Mouse (Mus musculus): Measurements from ENCODE around the gene Skint10. TPM values are rescaled to one million over a fixed set of nuclear protein-coding genes. Genes with fewer than 3 reads are reported as not detected.

Skint10 gene
- not detected in 2 replicates for polyA plus RNA-seq (2015; fragmentation: Nextera tagmentation; extraction: Ambion mirVana)

DNA sequence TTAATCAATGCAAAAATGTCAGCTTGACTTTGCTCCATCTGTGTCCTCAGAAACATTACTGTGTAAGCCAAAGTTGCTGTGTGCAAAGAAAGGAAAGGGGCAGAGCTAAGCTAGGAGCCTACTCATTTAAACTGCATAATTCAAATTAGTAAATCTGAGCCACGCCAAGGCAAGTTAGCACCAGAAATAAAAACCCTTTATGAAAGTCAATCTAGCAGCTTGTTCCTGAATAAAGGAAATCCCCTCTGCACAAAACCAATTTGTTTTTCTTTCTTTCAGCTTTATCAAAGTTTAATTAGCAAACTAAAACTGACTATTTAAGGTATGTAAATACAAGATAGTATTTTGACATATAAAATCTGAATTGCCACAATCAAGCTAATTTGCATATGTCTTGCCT lies at the start of gene Skint10:
Gene Skint10, minus strand, starts transcription at position 101 of the 400 bp plus-strand sequence.
- Histone ChIP-seq H3K36me3 (no peaks in the 10 kb centered on the region), H3K27me3 (replicated peaks) (no peaks in the 10 kb centered on the region), H3K4me2 (no peak within 1 kb of the TSS), H3K4me3 (no peak within 1 kb of the TSS), H3K27ac (replicated peaks) (no peak within 1 kb of the TSS), H3K9me3 (peaks cover 22% of the 10 kb centered on the region; the same call in 1 of the 2 replicates), H3K4me1 (no peaks in the 10 kb centered on the region), H3K9ac (no peak within 1 kb of the TSS)
- ATAC-seq (ENCODE audit: extremely low read depth, insufficient number of reproducible peaks, low FRiP score, low TSS enrichment), result no peak
- WGBS, result 66% methylated on average over 1 of the region's 1 CpGs

DNA sequence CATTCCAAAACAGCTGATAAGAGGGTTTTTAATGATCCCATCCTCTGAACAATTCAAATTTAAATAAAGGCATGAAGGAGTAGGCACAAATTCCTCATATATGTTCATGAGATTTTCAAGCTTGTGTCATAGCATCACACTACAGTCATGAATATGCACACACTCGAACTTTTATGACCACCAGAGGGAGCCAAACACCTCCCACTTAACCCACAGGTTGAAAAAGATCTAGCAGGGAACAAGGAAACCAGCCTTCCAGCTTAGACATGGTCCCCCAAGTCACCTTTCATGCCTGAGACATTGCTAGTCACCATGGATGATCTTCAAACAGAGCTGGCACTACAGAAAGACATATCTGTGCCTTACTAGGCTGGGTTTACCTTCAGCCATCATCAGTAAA lies 16.0 kb upstream of the Skint10 start:
- Histone ChIP-seq H3K27me3 (replicated peaks) (no peaks in the 10 kb centered on the region), H3K4me1 (no peaks in the 10 kb centered on the region), H3K9ac (no peak overlapping the region), H3K36me3 (no peaks in the 10 kb centered on the region), H3K4me3 (no peak overlapping the region), H3K9me3 (peaks cover 24% of the 10 kb centered on the region), H3K27ac (replicated peaks) (no peak overlapping the region), H3K4me2 (no peak overlapping the region)
- WGBS, result 2% methylated on average over 1 of the region's 1 CpGs
- no peak for ATAC-seq (ENCODE audit: extremely low read depth, insufficient number of reproducible peaks, low FRiP score, low TSS enrichment)

Other genes with a start within 250 kb of the Skint10 start
- not detected in 2 replicates for gene Skint2, start 217.7 kb downstream of the Skint10 start, polyA plus RNA-seq (2015; fragmentation: Nextera tagmentation; extraction: Ambion mirVana)

Measured in heart, embryonic 13.5 days (tissue).